Mouse (Mus musculus) liver (tissue): ENCODE results near the gene Fxyd3.
A peak's percentile ranks its signal among the peaks of the same experiment; 100 is the strongest.

ENCODE experiments used
- DNase-seq: peaks from one replicate; pipeline ENCODE4 v3.0.0-alpha.2; 2020; ENCODE audit warnings: mixed read lengths

The Fxyd3 gene

GRCm38 (mm10) chr7:31098697-31099611 is 22.4 kb upstream of the Fxyd3 start:
- no peak for DNase-seq

- peak; percentile 85 for DNase-seq
Measured at GRCm38 (mm10) chr7:31097583-31098248, 21.2 kb upstream of the Fxyd3 start.

DNA sequence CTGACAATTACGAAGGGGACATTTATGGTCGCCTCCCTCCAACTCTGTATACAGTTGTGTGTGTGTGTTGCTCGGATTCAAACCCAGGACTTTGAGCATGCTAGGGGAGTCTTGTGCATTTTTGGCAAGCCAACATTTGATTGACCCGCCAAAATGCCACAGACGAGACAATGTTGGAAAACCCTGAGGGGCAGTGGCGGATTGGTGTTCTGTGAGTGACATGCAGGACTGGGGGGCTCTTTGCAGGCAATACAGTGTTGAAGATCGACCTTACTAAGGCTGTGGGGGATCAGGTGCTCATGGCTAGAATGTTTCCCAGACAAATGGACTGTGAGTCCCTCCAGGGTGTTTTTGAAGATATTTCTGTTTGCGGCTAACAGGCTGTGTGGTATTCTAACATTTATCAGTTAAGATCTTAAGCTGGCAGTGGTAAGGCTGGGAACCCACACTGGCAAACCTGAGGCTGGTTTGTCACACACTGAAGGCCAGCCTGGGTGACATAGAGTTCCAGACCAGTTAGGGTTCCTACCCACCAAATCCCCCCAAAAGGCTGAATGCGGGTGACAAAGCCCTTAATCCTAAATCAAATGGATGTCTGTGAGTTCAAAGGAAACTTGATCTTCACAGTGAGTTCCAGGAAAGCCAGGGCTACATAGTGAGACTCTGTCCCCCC is 20.5 kb upstream of the Fxyd3 start:
- DNase-seq: no peak

DNA sequence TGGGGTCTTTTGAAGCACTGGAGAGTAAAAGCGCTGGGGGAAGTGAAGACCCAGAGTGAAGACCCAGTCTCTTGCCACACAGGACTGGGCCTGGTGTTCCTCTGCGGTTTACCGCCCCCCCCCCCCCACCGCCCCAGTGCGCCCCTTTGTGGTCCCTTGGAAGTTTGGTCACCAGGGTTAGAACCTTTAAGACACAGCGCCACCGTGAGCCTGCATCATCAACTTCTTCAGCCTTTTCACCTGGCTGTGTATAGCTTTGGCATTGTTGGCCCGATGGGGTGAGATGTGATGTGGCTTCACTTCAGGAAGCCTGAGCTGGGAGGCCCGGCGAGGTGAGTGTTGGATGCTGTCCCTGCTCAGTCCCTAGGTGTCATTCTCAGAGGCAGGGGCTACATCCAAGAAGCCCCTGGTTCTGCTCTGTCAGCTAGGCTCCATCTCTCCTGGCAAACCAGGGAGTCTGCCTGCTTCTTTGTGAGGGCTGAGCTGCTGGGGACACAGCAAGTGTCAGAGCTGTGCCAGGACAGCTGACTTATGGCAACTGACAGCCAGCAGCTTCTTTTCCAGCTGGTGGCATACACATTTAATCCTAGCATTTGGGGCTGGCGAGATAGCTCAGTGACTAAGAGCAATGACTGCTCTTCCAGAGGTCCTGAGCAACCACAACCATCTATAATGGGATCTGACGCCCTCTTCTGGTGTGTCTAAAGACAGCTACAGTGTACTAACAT is 18.4 kb upstream of the Fxyd3 start:
- peak; percentile 24 for DNase-seq

DNA sequence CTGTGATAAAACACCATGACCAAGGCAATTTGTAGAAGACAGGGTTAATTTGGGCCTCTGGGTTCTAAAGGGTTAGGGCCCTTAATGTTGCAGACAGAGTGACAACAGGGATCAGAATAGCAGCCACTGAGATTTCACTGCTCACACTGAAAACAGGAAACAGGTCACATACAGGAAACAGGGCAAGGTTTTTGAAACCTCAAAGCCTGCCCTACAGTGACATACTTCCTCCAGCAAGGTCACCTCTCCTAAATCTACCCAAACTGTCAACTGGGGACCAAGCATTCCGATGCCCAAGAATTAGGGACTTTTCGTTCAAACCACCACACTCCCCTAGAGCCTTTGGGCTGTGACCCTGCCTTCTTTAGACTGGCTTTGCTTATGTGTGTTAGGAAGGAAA is 13.2 kb upstream of the Fxyd3 start:
- DNase-seq: no peak

DNA sequence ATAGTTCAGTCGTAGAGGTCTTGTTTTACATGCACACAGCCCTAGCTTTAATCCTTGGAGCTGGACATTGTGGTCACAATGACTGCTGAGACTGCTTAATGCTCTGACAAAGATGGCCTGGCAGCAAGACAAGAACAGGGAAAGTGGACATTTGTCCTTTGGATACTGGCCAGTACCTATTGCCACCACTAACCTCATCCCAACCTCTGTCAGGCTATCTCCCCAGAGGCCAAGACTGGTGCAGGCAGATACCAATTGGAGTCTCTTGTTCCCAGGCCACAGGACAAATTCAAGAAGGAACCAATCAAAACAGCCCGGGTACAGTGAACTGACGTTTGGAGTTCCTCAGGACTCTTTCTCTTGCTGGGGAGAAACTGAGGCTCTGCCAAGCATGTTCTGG is 11.7 kb upstream of the Fxyd3 start:
- no peak for DNase-seq

- DNase-seq: no peak
Measured at GRCm38 (mm10) chr7:31087262-31087661, 10.8 kb upstream of the Fxyd3 start.

GRCm38 (mm10) chr7:31086175-31086755 is 9.8 kb upstream of the Fxyd3 start:
- DNase-seq: no peak

DNA sequence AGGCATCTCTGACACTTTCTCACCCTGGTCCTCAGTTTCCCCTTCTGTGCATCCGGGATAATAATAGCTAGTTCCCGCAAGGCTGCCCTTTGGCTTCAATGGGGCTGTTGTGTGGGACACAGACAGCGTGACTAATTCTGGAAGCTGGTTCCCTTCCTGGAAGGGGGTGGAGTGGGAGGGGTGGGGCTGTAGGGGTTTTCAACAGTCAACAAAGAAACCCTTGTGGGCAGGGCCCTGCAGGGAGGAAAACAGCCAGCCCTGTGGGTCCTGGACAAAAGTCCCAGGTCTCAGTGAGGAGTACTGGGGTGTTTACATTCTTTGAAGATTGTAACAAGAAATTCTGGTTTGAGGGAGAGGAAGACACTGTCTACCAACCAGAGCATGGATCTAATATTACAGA is 8.7 kb upstream of the Fxyd3 start:
- peak; percentile 19 for DNase-seq

DNA sequence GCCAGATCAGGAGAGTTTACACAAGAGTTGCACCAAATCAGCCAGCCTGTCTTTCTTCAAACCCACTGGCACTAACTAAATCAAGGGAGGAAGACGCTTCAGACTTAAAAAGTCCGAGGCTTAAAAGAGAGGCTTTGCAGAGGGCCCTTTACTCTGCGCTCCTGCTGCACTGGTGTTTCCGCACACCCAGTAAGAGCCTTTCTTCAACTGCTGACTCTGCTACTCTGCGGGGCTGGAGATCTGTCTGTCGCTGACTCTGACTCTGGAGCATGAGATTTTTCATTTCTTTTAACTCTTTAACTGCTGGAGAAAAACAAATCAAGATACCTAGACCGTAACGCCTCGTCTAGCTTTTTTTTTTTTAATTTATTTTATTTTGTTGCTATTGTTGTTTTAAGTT is 7.6 kb upstream of the Fxyd3 start:
- no peak for DNase-seq

- no peak for DNase-seq
Measured at GRCm38 (mm10) chr7:31082831-31083588, 6.5 kb upstream of the Fxyd3 start.

- DNase-seq: no peak
Measured at GRCm38 (mm10) chr7:31082106-31082505, 5.6 kb upstream of the Fxyd3 start.

GRCm38 (mm10) chr7:31081106-31081505 is 4.6 kb upstream of the Fxyd3 start:
- no peak for DNase-seq

DNA sequence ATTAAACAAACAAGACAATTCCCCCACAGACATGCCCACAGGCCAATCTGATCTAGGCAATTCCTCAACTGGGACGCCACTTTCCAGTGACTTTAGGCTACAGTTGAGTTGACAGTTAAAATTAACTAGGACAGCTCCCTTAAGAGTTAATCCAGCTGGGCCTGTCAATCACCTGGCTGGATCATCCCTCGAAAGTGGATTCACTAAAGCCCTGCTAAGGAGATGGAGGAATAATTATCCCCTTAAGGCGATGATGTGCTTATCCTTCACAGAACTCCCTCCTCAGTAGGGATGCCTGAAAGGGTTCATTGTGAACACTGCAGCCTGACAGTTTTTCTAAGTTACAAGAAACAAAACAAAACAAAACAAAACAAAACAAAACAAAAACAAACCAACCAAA is 4.1 kb upstream of the Fxyd3 start:
- no peak for DNase-seq

- no peak for DNase-seq
Measured at GRCm38 (mm10) chr7:31079670-31080069, 3.2 kb upstream of the Fxyd3 start.

DNA sequence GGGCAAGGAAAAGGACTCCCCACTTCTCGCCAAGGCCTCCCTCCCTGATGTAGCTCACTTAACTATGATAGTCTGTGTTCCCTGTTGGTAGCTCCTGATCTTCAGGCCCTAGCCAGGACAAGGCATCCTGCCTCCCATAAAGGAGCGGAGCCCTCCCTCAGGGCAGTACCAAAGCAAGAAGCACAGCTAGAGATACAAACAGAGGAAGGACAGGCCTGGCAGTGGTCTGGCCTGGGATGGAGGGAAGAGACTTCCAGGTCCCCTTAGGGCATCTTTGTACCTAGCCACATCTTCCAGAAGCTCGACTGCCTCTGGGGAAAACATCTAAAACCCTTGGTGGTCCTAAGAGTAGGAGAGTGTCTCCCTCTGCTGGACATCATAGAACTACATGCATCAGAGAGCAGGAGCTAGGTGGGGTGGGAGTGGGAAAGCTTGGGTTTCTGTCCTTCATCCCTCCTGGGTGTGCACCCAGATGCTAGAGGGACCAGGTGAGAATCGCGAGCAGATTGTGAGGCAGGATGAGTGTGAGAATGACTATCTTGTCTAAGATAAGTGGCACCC is 1.5 kb upstream of the Fxyd3 start:
- no peak for DNase-seq

DNA sequence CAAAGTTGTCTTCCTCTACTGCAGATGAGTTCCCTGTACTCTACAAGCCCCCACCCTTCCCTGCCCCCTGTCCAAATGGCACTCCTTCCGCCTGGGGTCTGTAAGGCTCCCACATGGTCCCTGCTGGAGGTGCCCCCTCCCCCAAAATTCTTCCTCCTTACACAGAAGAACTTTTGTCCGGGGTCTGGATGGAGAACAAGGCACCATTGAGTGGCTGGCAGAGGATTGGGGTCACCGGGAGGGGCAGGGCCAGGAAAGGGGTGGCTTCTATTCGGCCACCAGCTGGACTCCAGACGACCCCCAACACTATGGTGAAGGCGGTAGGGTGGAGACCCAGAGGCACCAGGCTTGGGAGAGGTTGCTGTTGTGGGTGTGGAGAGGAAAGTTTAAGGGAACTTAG is 966 bp upstream of the Fxyd3 start:
- no peak for DNase-seq

DNA sequence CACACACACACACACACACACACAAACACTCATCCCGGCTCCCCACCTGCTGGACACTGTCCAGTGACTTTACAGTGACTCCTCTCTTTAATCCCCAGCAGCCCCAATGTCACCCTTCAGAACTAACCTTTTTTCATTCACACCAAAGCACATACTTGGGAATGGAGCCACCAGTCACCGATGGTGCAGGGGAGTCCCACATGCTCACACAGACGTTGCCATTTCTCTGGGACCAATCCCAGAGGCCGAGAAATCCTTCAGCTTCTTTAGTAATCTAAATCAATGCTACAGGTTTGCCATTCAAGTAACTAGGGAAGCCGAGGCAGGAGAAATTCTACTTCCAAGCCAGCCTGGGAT is 1.8 kb downstream of the Fxyd3 start:
- no peak for DNase-seq

GRCm38 (mm10) chr7:31074061-31074712 is 2.3 kb downstream of the Fxyd3 start:
- no peak for DNase-seq

DNA sequence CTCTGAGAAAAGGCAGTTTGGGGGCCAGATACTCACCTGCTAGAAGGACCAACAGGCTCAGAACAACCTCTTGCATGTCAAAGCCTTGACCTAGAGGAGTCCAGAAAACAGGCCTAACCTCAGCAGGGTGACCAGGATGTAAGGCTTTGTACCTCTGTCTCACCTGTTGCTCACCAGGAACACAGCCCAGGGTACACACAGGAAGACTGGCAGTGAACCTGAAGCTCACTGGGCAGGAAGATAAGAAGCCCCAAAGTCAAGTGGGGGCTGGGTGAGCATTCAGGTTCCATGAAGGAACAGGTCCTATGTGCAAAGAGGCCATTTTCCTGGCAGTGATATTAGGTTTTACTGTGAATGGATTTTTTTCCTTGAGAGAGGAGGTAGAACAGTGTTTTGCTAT is 3.0 kb downstream of the Fxyd3 start:
- no peak for DNase-seq

DNA sequence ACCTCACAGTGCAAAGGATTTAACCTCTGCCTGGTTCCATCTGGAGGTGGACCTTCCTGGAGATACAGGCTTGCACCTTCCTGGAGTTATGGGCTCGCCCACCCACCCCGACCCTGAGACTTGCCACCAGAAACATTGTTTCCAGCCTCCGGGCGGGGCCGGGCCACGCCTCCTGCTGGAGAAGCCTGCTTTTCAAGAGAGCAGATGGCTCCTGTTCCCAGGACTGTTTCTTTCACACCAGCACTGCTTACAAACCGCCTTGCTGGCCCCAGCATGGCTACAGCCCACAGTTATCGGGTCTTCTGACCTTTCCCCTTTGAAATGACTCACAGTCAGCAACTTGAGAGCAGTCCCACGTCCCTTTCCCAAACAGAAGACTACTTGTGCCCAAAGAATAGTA is 4.2 kb downstream of the Fxyd3 start:
- no peak for DNase-seq
